Comparison of ENCODE assay signal across 8 mouse cellular contexts in genomic region chr8:84663483-84664327, GRCm38 (mm10). TPM values are rescaled to one million over a fixed set of nuclear protein-coding genes. Genes with fewer than 3 reads are reported as not detected.
DNase-seq lines count a peak whose midpoint lies in the region; ATAC-seq and TF ChIP-seq lines count a peak whose summit lies in the region.

No protein-coding gene starts in this region.

- peaks cover 34% of the 10 kb centered on the region for H3K4me1 ChIP-seq in forebrain, embryonic 14.5 days (ENCODE audit: control insufficient read depth, insufficient read depth, low read length)
- peaks cover 19% of the 10 kb centered on the region for H3K4me1 ChIP-seq in lung, embryonic 14.5 days (ENCODE audit: insufficient read depth)
- H3K4me1 ChIP-seq in olfactory bulb, adult 2 months (ENCODE audit: control insufficient read depth, insufficient read depth, low read length), result peaks cover 28% of the 10 kb centered on the region
- peaks cover 26% of the 10 kb centered on the region for H3K4me1 ChIP-seq in thymus, adult 2 months (replicated peaks; ENCODE audit: control insufficient read depth, insufficient read depth, low read length)

- WGBS in forebrain, embryonic 14.5 days, result 3% methylated on average over 43 of the region's 43 CpGs
- WGBS in lung, embryonic 14.5 days, result 3% methylated on average over 43 of the region's 43 CpGs
- WGBS in olfactory bulb, adult 2 months, result 4% methylated on average over 43 of the region's 43 CpGs
- WGBS in thymus, adult 2 months, result 3% methylated on average over 43 of the region's 43 CpGs

- H3K27ac ChIP-seq in forebrain, embryonic 14.5 days (ENCODE audit: low read depth, low read length), result peak overlapping the region; percentile 90
- H3K27ac ChIP-seq in layer of hippocampus, adult 2 months, result peak overlapping the region; percentile 86
- peak overlapping the region; percentile 97 for H3K27ac ChIP-seq in lung, embryonic 14.5 days (ENCODE audit: low read depth)
- H3K27ac ChIP-seq in olfactory bulb, adult 2 months (ENCODE audit: insufficient read depth, low read depth, low read length), result peak overlapping the region; percentile 88
- H3K27ac ChIP-seq in thymus, adult 2 months (ENCODE audit: control insufficient read depth, insufficient read depth, low read length), result peak overlapping the region; percentile 85

- peaks cover 6% of the 10 kb centered on the region; the same call in 1 of the 2 replicates for H3K36me3 ChIP-seq in forebrain, embryonic 14.5 days (ENCODE audit: control insufficient read depth, insufficient read depth, low read length)
- peaks cover 6% of the 10 kb centered on the region for H3K36me3 ChIP-seq in lung, embryonic 14.5 days (ENCODE audit: insufficient read depth)
- no peaks in the 10 kb centered on the region for H3K36me3 ChIP-seq in thymus, adult 2 months (ENCODE audit: control insufficient read depth, insufficient read depth, low read length)

- peak overlapping the region; percentile 84 for H3K9ac ChIP-seq in forebrain, embryonic 14.5 days (ENCODE audit: low read length)
- peak overlapping the region; percentile 72 for H3K9ac ChIP-seq in lung, embryonic 14.5 days

- H3K27me3 ChIP-seq in forebrain, embryonic 14.5 days (replicated peaks; ENCODE audit: control insufficient read depth, insufficient read depth, low read length), result no peaks in the 10 kb centered on the region
- no peaks in the 10 kb centered on the region for H3K27me3 ChIP-seq in lung, embryonic 14.5 days (ENCODE audit: insufficient read depth, low read length)
- no peaks in the 10 kb centered on the region for H3K27me3 ChIP-seq in thymus, adult 2 months (ENCODE audit: control insufficient read depth, insufficient read depth, low read length)

- H3K4me3 ChIP-seq in forebrain, embryonic 14.5 days (ENCODE audit: low read depth, low read length), result peak overlapping the region; percentile 69
- peak overlapping the region; percentile 85 for H3K4me3 ChIP-seq in layer of hippocampus, adult 2 months
- peak overlapping the region; percentile 86 for H3K4me3 ChIP-seq in lung, embryonic 14.5 days (ENCODE audit: low read depth, low read length)
- peak overlapping the region; percentile 79 for H3K4me3 ChIP-seq in olfactory bulb, adult 2 months (ENCODE audit: insufficient read depth, low read depth, low read length)
- H3K4me3 ChIP-seq in thymus, adult 2 months (ENCODE audit: control insufficient read depth, insufficient read depth, low read length), result peak overlapping the region; percentile 77

- no peak for TF ChIP-seq CTCF in layer of hippocampus, adult 2 months (conservative IDR thresholded peaks at IDR 0.05)
- no peak for TF ChIP-seq CTCF in lung, embryonic 14.5 days (IDR thresholded peaks at IDR 0.05; ENCODE audit: low read depth)
- no peak for TF ChIP-seq CTCF in olfactory bulb, adult 2 months (IDR thresholded peaks at IDR 0.05; ENCODE audit: insufficient read depth, low read depth, low read length)
- TF ChIP-seq CTCF in thymus, adult 2 months (IDR thresholded peaks at IDR 0.05; ENCODE audit: borderline replicate concordance, control insufficient read depth, extremely low read depth, insufficient read depth, low read length, poor library complexity), result 0 out of 2 replicates have a peak, but pooled peaks have one; percentile 40

- peak overlapping the region; percentile 92 for H3K4me2 ChIP-seq in forebrain, embryonic 14.5 days (ENCODE audit: low read length)
- peak overlapping the region; percentile 89 for H3K4me2 ChIP-seq in lung, embryonic 14.5 days

- intact Hi-C loops in heart, postnatal 25 days (cut with DNase I), result loop anchor here (5.0 kb wide), 1 partner anchor 314 kb away; the partner anchor contains the start of gene Junb

- H3K9me3 ChIP-seq in forebrain, embryonic 14.5 days (replicated peaks; ENCODE audit: control insufficient read depth, low read length), result no peaks in the 10 kb centered on the region
- no peaks in the 10 kb centered on the region for H3K9me3 ChIP-seq in lung, embryonic 14.5 days (ENCODE audit: low read depth, low read length)

- TF ChIP-seq POLR2A in olfactory bulb, adult 2 months (IDR thresholded peaks at IDR 0.05; ENCODE audit: insufficient read depth, low read depth, low read length), result peak; percentile 43; the same call in 1 of the 2 replicates
- TF ChIP-seq POLR2A in thymus, adult 2 months (IDR thresholded peaks at IDR 0.05; ENCODE audit: control insufficient read depth, extremely low read depth, insufficient read depth, low read length, poor library complexity), result peak; percentile 70; the same call in 1 of the 2 replicates

- peak; percentile 99 for DNase-seq in ES-CJ7 (ENCODE audit: low read depth, low spot score)
- peak; percentile 97 for DNase-seq in cerebellum, adult 11 months
- DNase-seq in forebrain, embryonic 14.5 days (ENCODE audit: low spot score), result peak; percentile 98
- DNase-seq in heart, postnatal 25 days (ENCODE audit: low spot score), result peak; percentile 98
- DNase-seq in layer of hippocampus, adult 2 months (ENCODE audit: low spot score in 2 of 2), result peak; percentile 96 to 97
- DNase-seq in lung, embryonic 14.5 days, result peak; percentile 100
- DNase-seq in thymus, adult 2 months, result peak; percentile 93

- peak; percentile 85 for ATAC-seq in forebrain, embryonic 14.5 days
- peak; percentile 81 for ATAC-seq in lung, embryonic 14.5 days (ENCODE audit: insufficient read depth)

RNA-seq across cellular contexts. Expression of gene Ier2, which starts 1.1 kb away (rescaled TPM):
- 26.5 and 29.3 TPM in 2 replicates for polyA plus RNA-seq in forebrain, embryonic 14.5 days (2014; fragmentation: Nextera tagmentation; extraction: Ambion mirVana)
- 10 to 100 TPM; 14.3 to 18.3 TPM for total RNA-seq in heart, postnatal 25 days (2021)
- total RNA-seq in layer of hippocampus, adult 2 months (2021), result 1 to 10 TPM; 5.1 to 7.2 TPM
- 81.7 and 83.8 TPM in 2 replicates for polyA plus RNA-seq in lung, embryonic 14.5 days (2014; fragmentation: Nextera tagmentation; extraction: Ambion mirVana)
- not detected in 2 replicates for polyA plus RNA-seq in olfactory bulb, adult 2 months (2012; ENCODE audit: insufficient read depth, insufficient read length, low replicate concordance, missing spikeins)
- polyA plus RNA-seq in thymus, adult 2 months (2012; rRNA removed), result 29.2 and 33.7 TPM in 2 replicates

RNA-seq across cellular contexts. Expression of gene Trmt1, which starts 22.4 kb away (rescaled TPM):
- polyA plus RNA-seq in forebrain, embryonic 14.5 days (2014; fragmentation: Nextera tagmentation; extraction: Ambion mirVana), result 47.8 and 52.3 TPM in 2 replicates
- total RNA-seq in heart, postnatal 25 days (2021), result 10 to 100 TPM; 32.6 to 37.6 TPM
- total RNA-seq in layer of hippocampus, adult 2 months (2021), result 100 to 1,000 TPM; 109 to 113 TPM
- polyA plus RNA-seq in lung, embryonic 14.5 days (2014; fragmentation: Nextera tagmentation; extraction: Ambion mirVana), result 66.1 and 68.6 TPM in 2 replicates
- not detected in 2 replicates for polyA plus RNA-seq in olfactory bulb, adult 2 months (2012; ENCODE audit: insufficient read depth, insufficient read length, low replicate concordance, missing spikeins)
- 169 and 181 TPM in 2 replicates for polyA plus RNA-seq in thymus, adult 2 months (2012; rRNA removed)

RNA-seq across cellular contexts. Expression of gene Nacc1, which starts 24.0 kb away (rescaled TPM):
- 17.0 and 17.6 TPM in 2 replicates for polyA plus RNA-seq in forebrain, embryonic 14.5 days (2014; fragmentation: Nextera tagmentation; extraction: Ambion mirVana)
- total RNA-seq in heart, postnatal 25 days (2021), result 10 to 100 TPM; 32.0 to 32.6 TPM
- total RNA-seq in layer of hippocampus, adult 2 months (2021), result 10 to 100 TPM; 91.8 to 93.9 TPM
- 29.8 and 33.8 TPM in 2 replicates for polyA plus RNA-seq in lung, embryonic 14.5 days (2014; fragmentation: Nextera tagmentation; extraction: Ambion mirVana)
- polyA plus RNA-seq in olfactory bulb, adult 2 months (2012; ENCODE audit: insufficient read depth, insufficient read length, low replicate concordance, missing spikeins), result not detected in 2 replicates
- polyA plus RNA-seq in thymus, adult 2 months (2012; rRNA removed), result 155 and 182 TPM in 2 replicates

RNA-seq across cellular contexts. Expression of gene Lyl1, which starts 37.6 kb away (rescaled TPM):
- 2.9 and 3.8 TPM in 2 replicates for polyA plus RNA-seq in forebrain, embryonic 14.5 days (2014; fragmentation: Nextera tagmentation; extraction: Ambion mirVana)
- total RNA-seq in heart, postnatal 25 days (2021), result 1 to 10 TPM; 4.2 to 4.5 TPM
- total RNA-seq in layer of hippocampus, adult 2 months (2021), result 1 to 10 TPM; 2.3 to 2.6 TPM
- 12.0 and 12.5 TPM in 2 replicates for polyA plus RNA-seq in lung, embryonic 14.5 days (2014; fragmentation: Nextera tagmentation; extraction: Ambion mirVana)
- polyA plus RNA-seq in olfactory bulb, adult 2 months (2012; ENCODE audit: insufficient read depth, insufficient read length, low replicate concordance, missing spikeins), result not detected in 2 replicates
- 7.1 and 7.5 TPM in 2 replicates for polyA plus RNA-seq in thymus, adult 2 months (2012; rRNA removed)

RNA-seq across cellular contexts. Expression of gene G430095P16Rik, which starts 59.1 kb away (rescaled TPM):
- polyA plus RNA-seq in forebrain, embryonic 14.5 days (2014; fragmentation: Nextera tagmentation; extraction: Ambion mirVana), result 1.5 and 1.7 TPM in 2 replicates
- total RNA-seq in heart, postnatal 25 days (2021), result under 1 TPM in 1 of 2 experiments, not detected in 1; 0.39 TPM
- total RNA-seq in layer of hippocampus, adult 2 months (2021), result under 1 TPM in 1 of 2 experiments, not detected in 1; 0.54 TPM
- 2.7 and 2.8 TPM in 2 replicates for polyA plus RNA-seq in lung, embryonic 14.5 days (2014; fragmentation: Nextera tagmentation; extraction: Ambion mirVana)
- polyA plus RNA-seq in olfactory bulb, adult 2 months (2012; ENCODE audit: insufficient read depth, insufficient read length, low replicate concordance, missing spikeins), result not detected in 2 replicates
- 1.8 and 2.6 TPM in 2 replicates for polyA plus RNA-seq in thymus, adult 2 months (2012; rRNA removed)

Comparison
In these comparisons a context has a peak if more than half of its experiments do, and no peak if none do; other contexts are left out.
1. Peak in every context shown above with its lines: DNase-seq, ATAC-seq, H3K4me3 ChIP-seq and H3K27ac ChIP-seq.
2. RNA of gene Ier2, which starts 1.1 kb away (polyA plus RNA-seq): 81.7 to 83.8 TPM in lung, embryonic 14.5 days, 26.5 to 29.3 TPM in forebrain, embryonic 14.5 days and 29.2 to 33.7 TPM in thymus, adult 2 months; not detected in olfactory bulb, adult 2 months; every median in the first group is over 10 times any median in the second.